ENCODE assay signal across 8 mouse cellular contexts in the genomic region with DNA sequence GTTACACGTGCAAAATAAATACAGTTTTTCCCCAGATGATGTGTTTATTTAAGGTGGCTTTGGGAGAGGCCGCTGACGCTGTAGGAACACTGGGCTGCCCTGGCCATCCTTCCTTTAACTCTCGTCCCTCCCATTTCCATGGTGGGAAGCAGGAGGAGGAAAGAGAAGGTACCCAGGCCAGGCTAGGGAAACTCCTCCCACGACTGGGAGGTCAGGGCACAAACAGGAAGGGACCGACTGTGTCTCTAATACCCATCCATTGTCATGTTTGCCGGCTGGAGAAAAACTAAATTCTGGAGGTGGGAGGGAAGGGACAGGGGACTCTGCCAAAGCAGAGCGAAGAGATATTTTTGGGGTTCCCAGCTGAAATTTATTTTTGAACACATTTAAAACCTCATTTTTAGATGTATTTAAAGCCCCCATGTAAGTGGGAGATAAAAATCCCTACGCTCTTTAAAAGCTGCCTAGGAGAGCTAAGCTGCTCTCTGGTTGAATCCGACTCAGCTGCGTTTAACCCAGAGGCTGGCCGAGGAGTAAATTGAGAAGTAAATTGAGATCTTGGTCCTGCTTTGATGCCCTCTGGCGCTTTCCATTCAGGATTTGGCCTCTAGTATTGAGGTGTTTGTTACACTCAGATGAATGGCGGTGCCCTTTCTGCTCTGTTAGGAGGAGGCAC.
DNase-seq lines count a peak whose midpoint lies in the region; ATAC-seq lines count a peak whose summit lies in the region.
"Had no signal": no experiment of that assay in that cellular context is flagged by ENCODE, and none has a peak within 500 bp of the region (broad histone marks: within the 10 kb centered on the region; RNA-seq: fewer than 3 reads in every experiment).

No protein-coding gene starts in this region.

- H3K27me3 ChIP-seq in limb, embryonic 15.5 days, result no peaks in the 10 kb centered on the region
- no peaks in the 10 kb centered on the region for H3K27me3 ChIP-seq in limb, embryonic 10.5 days (ENCODE audit: low read depth, poor library complexity, severe bottlenecking)
- no peaks in the 10 kb centered on the region for H3K27me3 ChIP-seq in embryonic facial prominence, embryonic 10.5 days (replicated peaks; ENCODE audit: low read depth, poor library complexity, severe bottlenecking)
- no peaks in the 10 kb centered on the region for H3K27me3 ChIP-seq in kidney, embryonic 16.5 days (ENCODE audit: insufficient read depth, low read length)

- no peak overlapping the region for H3K4me3 ChIP-seq in limb, embryonic 15.5 days
- H3K4me3 ChIP-seq in limb, embryonic 10.5 days, result no peak overlapping the region
- peak overlapping the region; percentile 26; the same call in 1 of the 2 replicates for H3K4me3 ChIP-seq in embryonic facial prominence, embryonic 10.5 days
- H3K4me3 ChIP-seq in kidney, embryonic 16.5 days (ENCODE audit: low read length), result no peak overlapping the region

- no peak overlapping the region for H3K9ac ChIP-seq in limb, embryonic 15.5 days
- H3K9ac ChIP-seq in kidney, embryonic 16.5 days (replicated peaks; ENCODE audit: low read length), result no peak overlapping the region; the same call in 1 of the 2 replicates

- no peaks in the 10 kb centered on the region for H3K9me3 ChIP-seq in limb, embryonic 15.5 days
- H3K9me3 ChIP-seq in limb, embryonic 10.5 days (replicated peaks), result no peaks in the 10 kb centered on the region
- no peaks in the 10 kb centered on the region for H3K9me3 ChIP-seq in embryonic facial prominence, embryonic 10.5 days
- H3K9me3 ChIP-seq in kidney, embryonic 16.5 days (ENCODE audit: low read length), result no peaks in the 10 kb centered on the region

- DNase-seq in limb, embryonic 10.5 days (ENCODE audit: low spot score), result no peak
- DNase-seq in embryonic facial prominence, embryonic 10.5 days (ENCODE audit: low spot score), result peak; percentile 32
- peak; percentile 34 for DNase-seq in skeletal muscle tissue, adult 2 months (ENCODE audit: low read depth, low spot score)
- no peak for DNase-seq in ovary, adult 18-20 months (ENCODE audit: low spot score)
- DNase-seq in spleen, postnatal 4 days (ENCODE audit: low spot score in 2 of 2), result no peak
- DNase-seq: thymus, postnatal 25 days had no signal

- H3K4me1 ChIP-seq in limb, embryonic 15.5 days, result peaks cover 21% of the 10 kb centered on the region
- peaks cover 13% of the 10 kb centered on the region for H3K4me1 ChIP-seq in limb, embryonic 10.5 days
- H3K4me1 ChIP-seq in embryonic facial prominence, embryonic 10.5 days, result peaks cover 26% of the 10 kb centered on the region
- peaks cover 8% of the 10 kb centered on the region; the same call in 1 of the 2 replicates for H3K4me1 ChIP-seq in kidney, embryonic 16.5 days (ENCODE audit: insufficient read depth, low read length)

- H3K4me2 ChIP-seq in limb, embryonic 15.5 days, result no peak overlapping the region
- H3K4me2 ChIP-seq in kidney, embryonic 16.5 days (replicated peaks; ENCODE audit: low read depth, low read length), result no peak overlapping the region

- 32% methylated on average over 14 of the region's 14 CpGs for WGBS in limb, embryonic 15.5 days
- 25% methylated on average over 14 of the region's 14 CpGs for WGBS in limb, embryonic 10.5 days
- WGBS in embryonic facial prominence, embryonic 10.5 days, result 10% methylated on average over 14 of the region's 14 CpGs
- WGBS in kidney, embryonic 16.5 days, result 19% methylated on average over 14 of the region's 14 CpGs

- H3K36me3 ChIP-seq in limb, embryonic 15.5 days, result no peaks in the 10 kb centered on the region
- H3K36me3 ChIP-seq in limb, embryonic 10.5 days, result no peaks in the 10 kb centered on the region
- H3K36me3 ChIP-seq in embryonic facial prominence, embryonic 10.5 days (replicated peaks), result no peaks in the 10 kb centered on the region
- H3K36me3 ChIP-seq in kidney, embryonic 16.5 days (ENCODE audit: insufficient read depth, low read length), result no peaks in the 10 kb centered on the region

- H3K27ac ChIP-seq in limb, embryonic 15.5 days, result peak overlapping the region; percentile 38; the same call in 1 of the 2 replicates
- no peak overlapping the region for H3K27ac ChIP-seq in limb, embryonic 10.5 days
- H3K27ac ChIP-seq in embryonic facial prominence, embryonic 10.5 days (replicated peaks), result peak overlapping the region; percentile 71
- no peak overlapping the region for H3K27ac ChIP-seq in kidney, embryonic 16.5 days (ENCODE audit: low read length)

- ATAC-seq in limb, embryonic 15.5 days (ENCODE audit: insufficient number of reproducible peaks, low FRiP score, low TSS enrichment, low read depth), result no peak
- peak; percentile 54 for ATAC-seq in kidney, embryonic 16.5 days (ENCODE audit: low FRiP score, low TSS enrichment)

Comparison
In these comparisons a context has a peak if more than half of its experiments do, and no peak if none do; other contexts are left out.
1. H3K27ac ChIP-seq: peak in limb, embryonic 15.5 days (single experiment) and embryonic facial prominence, embryonic 10.5 days (single experiment); none in limb, embryonic 10.5 days (single experiment) and kidney, embryonic 16.5 days (single experiment).
2. DNase-seq: peak in embryonic facial prominence, embryonic 10.5 days (single experiment) and skeletal muscle tissue, adult 2 months (single experiment); none in limb, embryonic 10.5 days (single experiment), ovary, adult 18-20 months (single experiment) and spleen, postnatal 4 days (0 of 2).